Mouse (Mus musculus): ENCODE results near the gene Dydc1. TPM values are rescaled to one million over a fixed set of nuclear protein-coding genes. Genes with fewer than 3 reads are reported as not detected.

Dydc1 gene
- polyA plus RNA-seq, 1 experiment from 2014 or later, result not detected

Other genes starting within 250 kb of the Dydc1 start
- gene Sh2d4b, start 179.6 kb upstream of the Dydc1 start, polyA plus RNA-seq (2015; fragmentation: Nextera tagmentation; extraction: Ambion mirVana), result 1.2 and 1.4 TPM in 2 replicates
- 79.7 and 80.4 TPM in 2 replicates for gene Tspan14, start 106.1 kb upstream of the Dydc1 start, polyA plus RNA-seq (2015; fragmentation: Nextera tagmentation; extraction: Ambion mirVana)
- 66.9 and 67.2 TPM in 2 replicates for gene Fam213a, start 59.1 kb upstream of the Dydc1 start, polyA plus RNA-seq (2015; fragmentation: Nextera tagmentation; extraction: Ambion mirVana)
- 0.40 TPM in 1 of 2 replicates, not detected in the other for gene Dydc2, start 3.7 kb upstream of the Dydc1 start, polyA plus RNA-seq (2015; fragmentation: Nextera tagmentation; extraction: Ambion mirVana)
- gene Mat1a, start 32.1 kb downstream of the Dydc1 start, polyA plus RNA-seq (2015; fragmentation: Nextera tagmentation; extraction: Ambion mirVana), result not detected in 2 replicates
- gene Sftpa1, start 58.9 kb downstream of the Dydc1 start, polyA plus RNA-seq (2015; fragmentation: Nextera tagmentation; extraction: Ambion mirVana), result not detected in 2 replicates
- not detected in 2 replicates for gene Mbl1, start 78.5 kb downstream of the Dydc1 start, polyA plus RNA-seq (2015; fragmentation: Nextera tagmentation; extraction: Ambion mirVana)
- gene Sftpd, start 112.2 kb downstream of the Dydc1 start, polyA plus RNA-seq (2015; fragmentation: Nextera tagmentation; extraction: Ambion mirVana), result not detected in 2 replicates
- gene Gm2832, start 205.9 kb downstream of the Dydc1 start, polyA plus RNA-seq (2015; fragmentation: Nextera tagmentation; extraction: Ambion mirVana), result 0.17 TPM in 1 of 2 replicates, not detected in the other

All from midbrain, embryonic 13.5 days (tissue).